Mouse (Mus musculus) ES-E14 (cell line): ENCODE measurements around the gene AL732309.1.

Experiments used
- CHD2 ChIP-seq: IDR thresholded peaks from 2 replicates; pipeline ENCODE4 v1.6.1; 2014; ENCODE audit warnings: mild to moderate bottlenecking, low read depth, low read length, inconsistent platforms
- HCFC1 ChIP-seq: IDR thresholded peaks from 2 replicates; pipeline ENCODE4 v1.6.1; 2012; ENCODE audit warnings: low read length, inconsistent platforms, borderline replicate concordance; ENCODE audit not compliant: insufficient read depth
- ZC3H11A ChIP-seq: IDR thresholded peaks from 2 replicates; pipeline ENCODE4 v1.6.1; 2012; ENCODE audit warnings: low read depth, mild to moderate bottlenecking, inconsistent platforms, low read length, borderline replicate concordance

DNA sequence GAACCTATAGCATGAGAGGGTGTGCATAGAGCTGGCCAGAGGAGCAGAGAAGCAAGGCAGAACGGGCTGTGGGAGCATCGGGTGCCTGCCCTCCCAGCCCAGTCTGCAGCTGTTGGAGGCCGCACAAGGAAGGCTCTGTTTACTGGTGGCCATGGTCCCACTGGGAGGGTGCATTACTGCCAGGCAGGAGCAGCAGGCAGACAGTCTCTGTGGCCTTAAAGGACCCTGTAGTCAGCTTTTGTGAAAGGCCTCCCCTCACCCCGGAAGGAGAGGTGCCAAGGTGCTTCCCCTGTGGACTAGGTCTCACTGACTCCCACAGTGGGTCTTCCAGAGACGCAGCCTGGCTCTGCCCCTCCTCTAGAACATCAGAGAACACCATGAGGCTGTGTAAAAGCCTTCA, 19.8 kb downstream of the AL732309.1 start:
- TF ChIP-seq ZC3H11A: no peak
- TF ChIP-seq CHD2: no peak
- TF ChIP-seq HCFC1: no peak
